Mouse (Mus musculus) intestine, embryonic 14.5 days (tissue): ENCODE measurements around the gene Smim27. TPM values are rescaled to one million over a fixed set of nuclear protein-coding genes. Genes with fewer than 3 reads are reported as not detected.
A peak's percentile ranks its signal among the peaks of the same experiment; 100 is the strongest.

Experiments
- ATAC-seq: fragments of 200-750 bp; cut with Nextera tagmentation; replicated peaks from 2 replicates; pipeline ENCODE4 v1.8.0; 2017; ENCODE audit warnings: low read depth, moderate number of reproducible peaks, moderate TSS enrichment, moderate library complexity; ENCODE audit not compliant: low FRiP score, low TSS enrichment
- DNase-seq: peaks from one replicate; pipeline ENCODE4 v3.0.0-alpha.2; 2018; ENCODE audit warnings: low spot score
- H3K27ac ChIP-seq: fragments of 300-500 bp; sonication (generic); 2 replicates; pipeline ENCODE4 v1.5.1; 2014; ENCODE audit warnings: low read depth, mild to moderate bottlenecking, control low read depth
- H3K27me3 ChIP-seq: fragments of 300-500 bp; sonication (generic); replicated peaks from 2 replicates; pipeline ENCODE4 v1.6.1; 2014; ENCODE audit warnings: low read length, control low read depth; ENCODE audit not compliant: control insufficient read depth, insufficient read depth
- H3K36me3 ChIP-seq: fragments of 300-500 bp; sonication (generic); 2 replicates; pipeline ENCODE4 v1.6.1; 2014; ENCODE audit warnings: low read length, control low read depth; ENCODE audit not compliant: control insufficient read depth, insufficient read depth
- H3K4me1 ChIP-seq: fragments of 300-500 bp; sonication (generic); replicated peaks from 2 replicates; pipeline ENCODE4 v1.6.1; 2014; ENCODE audit warnings: low read length, control low read depth, mixed read lengths; ENCODE audit not compliant: control insufficient read depth, insufficient read depth
- H3K4me2 ChIP-seq: fragments of 300-500 bp; sonication (generic); 2 replicates; pipeline ENCODE4 v1.6.1; 2014; ENCODE audit warnings: low read length
- H3K4me3 ChIP-seq: fragments of 300-500 bp; sonication (generic); 2 replicates; pipeline ENCODE4 v1.5.1; 2014; ENCODE audit warnings: low read depth, low read length, control low read depth, mixed read lengths
- H3K9ac ChIP-seq: fragments of 300-500 bp; sonication (generic); 2 replicates; pipeline ENCODE4 v1.6.1; 2014; ENCODE audit warnings: mild to moderate bottlenecking, low read length
- H3K9me3 ChIP-seq: fragments of 300-500 bp; sonication (generic); 2 replicates; pipeline ENCODE4 v1.6.1; 2016; ENCODE audit warnings: low read length, control low read depth; ENCODE audit not compliant: control insufficient read depth
- WGBS: fragments of 180-500 bp; shearing (Covaris S2); extraction: QIAGEN DNeasy Blood & Tissue Kit; methylation state at CpG from one replicate; pipeline ENCODE4 v1.1.7; 2014; 5-methylcytosine and 5-hydroxymethylcytosine counted together
- polyA plus RNA-seq: library from polyadenylated mRNA; unstranded; fragments of >200 nt; fragmentation: Nextera tagmentation; extraction: Ambion mirVana; gene quantifications from 2 replicates; pipeline ENCODE4 v1.2.1, GENCODE M21; 2014

Gene Smim27
- polyA plus RNA-seq, 1 experiment from 2014 or later, result 43.5 TPM

- WGBS, result 83% methylated on average over 8 of the region's 8 CpGs
- no peaks in the 10 kb centered on the region for H3K27me3 ChIP-seq
- no peaks in the 10 kb centered on the region for H3K9me3 ChIP-seq
- H3K36me3 ChIP-seq, result no peaks in the 10 kb centered on the region
- ATAC-seq (no peak), DNase-seq (no peak)
- H3K27ac ChIP-seq, result no peak overlapping the region
- H3K4me2 ChIP-seq, result no peak overlapping the region
- H3K4me3 ChIP-seq, result no peak overlapping the region
- H3K4me1 ChIP-seq, result no peaks in the 10 kb centered on the region
- H3K9ac ChIP-seq, result no peak overlapping the region
These were observed 25.3 kb upstream of the Smim27 start for GRCm38 (mm10) chr4:40244035-40244434.

DNA sequence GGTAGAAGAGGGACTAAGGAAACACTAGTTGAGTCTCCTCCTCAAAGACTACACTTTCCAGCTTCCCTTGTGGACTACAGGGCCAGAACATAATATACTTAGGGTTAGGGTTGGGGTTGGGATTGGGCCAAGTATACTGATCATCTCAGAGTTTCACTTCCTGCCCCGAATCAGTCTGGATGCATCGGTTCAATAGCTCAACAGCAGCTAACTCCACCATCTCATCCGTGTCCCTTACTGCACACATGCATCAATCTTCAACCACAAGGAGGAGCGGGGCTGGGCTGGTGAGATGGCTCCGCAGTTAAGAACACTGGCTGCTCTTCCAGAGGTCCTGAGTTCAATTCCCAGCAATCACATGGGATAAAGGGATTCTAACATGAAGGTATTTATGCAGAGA is 18.4 kb upstream of the Smim27 start:
- WGBS, result 84% methylated on average over 5 of the region's 5 CpGs
- Histone ChIP-seq H3K27ac (no peak overlapping the region), H3K4me3 (no peak overlapping the region), H3K9me3 (no peaks in the 10 kb centered on the region), H3K27me3 (no peaks in the 10 kb centered on the region), H3K36me3 (no peaks in the 10 kb centered on the region), H3K4me1 (no peaks in the 10 kb centered on the region), H3K9ac (no peak overlapping the region), H3K4me2 (no peak overlapping the region)
- ATAC-seq, result no peak
- no peak for DNase-seq

GRCm38 (mm10) chr4:40253766-40254165 is 15.6 kb upstream of the Smim27 start:
- H3K27ac ChIP-seq, result no peak overlapping the region
- H3K9me3 ChIP-seq, result no peaks in the 10 kb centered on the region
- no peaks in the 10 kb centered on the region for H3K27me3 ChIP-seq
- no peak overlapping the region for H3K4me2 ChIP-seq
- DNase-seq, result no peak
- no peak overlapping the region for H3K9ac ChIP-seq
- WGBS, result 65% methylated on average over 2 of the region's 2 CpGs
- H3K36me3 ChIP-seq, result peaks cover 1% of the 10 kb centered on the region; the same call in 1 of the 2 replicates
- ATAC-seq, result no peak
- H3K4me3 ChIP-seq, result no peak overlapping the region
- no peaks in the 10 kb centered on the region for H3K4me1 ChIP-seq

DNA sequence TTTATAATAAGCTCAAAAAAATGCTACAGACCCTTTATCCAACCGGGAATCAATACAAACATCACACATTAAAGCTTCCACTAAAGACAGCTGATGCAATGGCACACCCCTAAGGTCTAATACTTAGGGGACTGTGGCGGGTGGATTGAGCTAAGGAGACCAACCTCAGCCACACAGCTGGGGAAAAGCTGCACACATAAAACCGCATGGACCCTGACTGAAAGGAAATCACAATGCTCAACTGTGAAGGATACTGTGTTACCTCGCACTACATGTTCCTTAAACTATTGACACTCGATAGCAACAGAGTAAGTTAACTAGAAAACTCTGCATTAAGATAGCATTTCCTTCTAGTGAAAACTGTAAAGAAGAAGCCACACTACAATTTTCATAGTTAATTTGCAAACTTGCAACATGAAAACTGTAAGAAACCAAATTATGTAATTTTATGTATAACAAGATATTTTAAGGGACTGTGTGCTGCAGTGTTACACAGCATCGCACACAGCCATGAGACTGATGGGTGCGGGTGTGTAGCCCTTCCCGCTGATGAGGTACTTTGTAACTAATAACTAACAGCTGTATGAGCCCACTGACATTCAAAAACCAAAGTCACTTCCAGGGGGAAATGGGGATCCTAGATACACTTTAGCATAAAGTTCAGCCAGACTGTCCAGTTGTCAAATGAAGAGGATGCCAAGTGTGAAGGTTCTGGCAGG is 14.8 kb upstream of the Smim27 start:
- DNase-seq (no peak), ATAC-seq (no peak)
- no peak overlapping the region for H3K9ac ChIP-seq
- WGBS, result 87% methylated on average over 8 of the region's 8 CpGs
- H3K36me3 ChIP-seq, result peaks cover 9% of the 10 kb centered on the region; the same call in 1 of the 2 replicates
- no peak overlapping the region for H3K27ac ChIP-seq
- no peaks in the 10 kb centered on the region for H3K27me3 ChIP-seq
- H3K9me3 ChIP-seq, result no peaks in the 10 kb centered on the region
- no peak overlapping the region for H3K4me2 ChIP-seq
- H3K4me3 ChIP-seq, result no peak overlapping the region
- H3K4me1 ChIP-seq, result no peaks in the 10 kb centered on the region

DNA sequence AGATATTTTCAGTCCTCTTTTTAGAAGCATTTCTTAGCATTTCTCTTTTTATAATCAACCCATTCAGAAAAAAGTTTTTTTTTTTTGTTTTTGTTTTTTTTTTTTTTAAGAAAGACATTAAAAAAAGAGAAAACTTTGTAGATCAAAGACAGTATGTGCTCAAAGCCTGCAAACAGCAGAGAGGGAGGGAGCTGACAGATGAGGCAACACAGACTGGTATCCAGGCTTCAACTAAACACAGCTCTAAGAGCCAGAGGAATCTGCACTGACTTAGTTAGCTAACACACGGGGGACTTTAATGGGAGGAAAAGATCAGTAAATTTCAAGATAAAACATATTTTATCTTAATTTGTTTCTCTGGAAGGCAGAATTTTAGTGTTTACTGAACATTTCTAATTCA is 5.1 kb upstream of the Smim27 start:
- DNase-seq (no peak), ATAC-seq (no peak)
- peaks cover 19% of the 10 kb centered on the region for H3K4me1 ChIP-seq
- peaks cover 65% of the 10 kb centered on the region for H3K36me3 ChIP-seq
- 40% methylated on average over 1 of the region's 1 CpGs for WGBS
- H3K4me3 ChIP-seq, result no peak overlapping the region
- H3K4me2 ChIP-seq, result no peak overlapping the region
- H3K9ac ChIP-seq, result no peak overlapping the region
- no peaks in the 10 kb centered on the region for H3K9me3 ChIP-seq
- H3K27ac ChIP-seq, result no peak overlapping the region
- H3K27me3 ChIP-seq, result no peaks in the 10 kb centered on the region

- Histone ChIP-seq H3K4me1 (peaks cover 19% of the 10 kb centered on the region), H3K9me3 (no peaks in the 10 kb centered on the region)
- no peak for ATAC-seq
These were observed 1.7 kb upstream of the Smim27 start for GRCm38 (mm10) chr4:40267681-40268080.

GRCm38 (mm10) chr4:40268204-40268813 is 1.1 kb upstream of the Smim27 start:
- peak overlapping the region; percentile 81 for H3K4me2 ChIP-seq
- H3K4me3 ChIP-seq, result peak overlapping the region; percentile 94
- H3K36me3 ChIP-seq, result peaks cover 38% of the 10 kb centered on the region
- DNase-seq (peak; percentile 97), ATAC-seq (peak; percentile 76)
- H3K9me3 ChIP-seq, result no peaks in the 10 kb centered on the region
- no peaks in the 10 kb centered on the region for H3K27me3 ChIP-seq
- WGBS, result under 1% methylated on average over 43 of the region's 50 CpGs
- peak overlapping the region; percentile 98 for H3K27ac ChIP-seq
- peaks cover 19% of the 10 kb centered on the region for H3K4me1 ChIP-seq
- peak overlapping the region; percentile 95 for H3K9ac ChIP-seq

More at GRCm38 (mm10) chr4:40267681-40268080, 1.7 kb upstream of the Smim27 start:
- peaks cover 44% of the 10 kb centered on the region for H3K36me3 ChIP-seq
- 66% methylated on average over 7 of the region's 7 CpGs for WGBS
- H3K4me3 ChIP-seq, result peak overlapping the region; percentile 94
- peak overlapping the region; percentile 81 for H3K4me2 ChIP-seq
- DNase-seq, result no peak
- H3K27me3 ChIP-seq, result no peaks in the 10 kb centered on the region
- peak overlapping the region; percentile 57 for H3K27ac ChIP-seq
- H3K9ac ChIP-seq, result peak overlapping the region; percentile 95

GRCm38 (mm10) chr4:40268835-40269234 is 544 bp upstream of the Smim27 start:
- WGBS, result under 1% methylated on average over 16 of the region's 16 CpGs
- no peaks in the 10 kb centered on the region for H3K9me3 ChIP-seq
- no peaks in the 10 kb centered on the region for H3K27me3 ChIP-seq
- peak overlapping the region; percentile 94 for H3K4me3 ChIP-seq
- peaks cover 19% of the 10 kb centered on the region for H3K4me1 ChIP-seq
- ATAC-seq (no peak), DNase-seq (no peak)
- H3K36me3 ChIP-seq, result peaks cover 40% of the 10 kb centered on the region
- H3K9ac ChIP-seq, result peak overlapping the region; percentile 95
- peak overlapping the region; percentile 81 for H3K4me2 ChIP-seq
- H3K27ac ChIP-seq, result peak overlapping the region; percentile 98
